Mouse (Mus musculus): ENCODE measurements around the gene Txlna.

The Txlna gene

DNA sequence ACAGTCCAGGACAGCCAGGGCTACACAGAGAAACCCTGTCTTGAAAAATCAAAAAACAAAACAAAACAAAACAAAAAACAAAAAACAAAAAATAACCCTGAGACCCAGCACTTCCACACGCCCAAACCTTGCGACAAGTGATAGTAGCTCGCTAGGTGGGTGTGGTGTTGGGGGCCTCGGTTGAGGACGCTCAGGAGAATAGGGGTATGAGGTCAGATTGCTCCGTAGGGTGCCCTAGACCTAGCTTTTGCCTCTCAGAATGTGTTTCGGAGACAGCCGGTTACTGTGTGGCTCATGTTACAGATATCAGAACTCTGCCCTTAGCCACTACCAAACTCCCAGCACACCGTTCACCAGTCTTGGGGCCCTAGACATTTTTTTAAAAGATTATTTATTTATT, 55.1 kb downstream of the Txlna start:
- DNase-seq: no peak

DNA sequence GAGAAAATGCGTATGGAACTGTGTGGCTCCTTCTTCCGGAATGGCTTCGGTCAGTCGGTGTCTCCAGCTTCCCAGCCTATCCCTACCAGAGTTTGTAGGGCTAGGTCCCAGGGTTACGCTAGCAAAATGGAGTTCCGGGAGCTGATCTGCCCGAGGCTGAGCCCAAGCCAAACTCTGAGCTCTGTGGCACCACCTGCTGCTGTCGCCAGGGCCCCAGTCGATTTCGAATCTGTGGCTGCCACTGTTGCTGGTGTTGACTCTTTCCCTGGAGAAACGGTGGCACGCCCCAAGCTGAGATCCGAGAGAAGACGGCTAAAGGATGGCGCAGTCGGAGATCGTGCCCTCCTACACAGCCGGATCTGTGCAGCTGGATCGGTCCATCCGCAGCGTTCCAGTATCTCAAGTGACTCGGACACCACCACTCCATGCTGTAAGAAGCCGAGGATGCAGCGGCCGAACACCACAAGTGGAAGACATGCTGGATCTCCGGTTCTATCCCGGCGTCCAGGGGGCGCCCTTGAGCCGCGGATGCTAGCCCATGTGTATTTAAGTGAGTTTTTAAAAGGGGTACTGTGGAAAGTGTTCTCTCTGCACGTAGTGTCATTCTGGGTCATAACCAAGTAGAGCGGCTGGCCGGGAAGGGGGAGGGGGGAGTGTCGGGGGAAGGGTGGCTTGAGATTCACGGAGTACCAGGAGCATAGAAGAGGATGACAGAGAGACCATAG, 55.8 kb downstream of the Txlna start:
- peak; percentile 79 for DNase-seq

DNA sequence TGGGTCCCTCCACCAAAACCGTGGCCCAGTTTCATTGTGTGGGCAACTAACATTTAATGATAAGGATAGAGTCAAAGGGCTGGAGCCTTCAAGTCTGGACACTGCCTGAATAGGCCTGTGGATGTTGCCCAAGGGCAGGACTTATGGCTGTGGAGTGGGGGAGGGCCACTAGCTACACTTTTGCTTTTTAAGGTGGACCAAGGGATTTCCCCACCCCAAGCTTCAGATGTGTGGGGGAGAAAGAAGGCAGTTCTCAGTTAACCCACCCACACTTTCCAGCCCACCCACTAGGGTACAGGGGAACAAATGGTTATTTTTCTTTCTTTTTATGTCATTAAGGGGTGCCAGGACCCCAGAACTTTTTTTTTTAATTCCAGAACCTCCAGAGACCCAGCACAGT, 56.5 kb downstream of the Txlna start:
- DNase-seq: no peak

DNA sequence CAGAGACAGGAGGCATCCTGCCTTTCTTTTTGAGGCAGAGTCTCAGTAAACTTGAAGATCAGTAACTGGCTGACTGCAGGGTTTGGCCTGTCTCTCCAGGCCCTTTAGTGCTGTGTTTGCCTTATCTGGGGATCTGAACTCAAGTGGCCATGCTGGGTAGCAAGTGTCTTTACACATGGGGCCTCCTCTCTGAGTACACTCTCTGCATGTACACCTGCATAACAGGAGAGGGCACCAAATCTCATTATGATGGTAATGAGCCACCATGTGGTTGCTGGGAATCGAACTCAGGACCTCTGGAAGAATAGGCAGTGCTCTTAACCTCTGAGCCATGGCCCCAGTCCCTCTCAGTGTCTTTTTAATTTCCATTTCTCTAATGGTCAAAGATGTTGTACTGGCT, 58.6 kb downstream of the Txlna start:
- no peak for DNase-seq

DNA sequence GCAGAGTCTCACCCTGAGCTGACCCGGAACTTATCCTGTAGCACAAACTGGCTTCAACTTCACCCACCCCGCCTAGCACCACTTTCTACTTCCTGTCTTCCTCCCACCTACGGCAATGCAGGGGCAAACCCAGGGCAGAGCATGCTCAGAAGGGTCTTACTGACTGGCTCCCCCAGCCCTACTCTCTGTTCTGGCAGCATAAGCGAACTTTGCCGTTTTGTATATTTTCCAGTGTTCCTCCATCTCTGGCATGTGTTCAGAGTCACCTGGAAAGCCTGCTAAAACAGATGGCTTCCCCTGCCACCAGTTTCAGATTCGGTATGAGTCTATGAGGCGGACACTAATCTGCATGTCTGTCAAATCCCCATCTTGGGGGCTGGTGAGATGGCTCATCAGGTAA, 60.5 kb downstream of the Txlna start:
- peak; percentile 73 for DNase-seq

DNA sequence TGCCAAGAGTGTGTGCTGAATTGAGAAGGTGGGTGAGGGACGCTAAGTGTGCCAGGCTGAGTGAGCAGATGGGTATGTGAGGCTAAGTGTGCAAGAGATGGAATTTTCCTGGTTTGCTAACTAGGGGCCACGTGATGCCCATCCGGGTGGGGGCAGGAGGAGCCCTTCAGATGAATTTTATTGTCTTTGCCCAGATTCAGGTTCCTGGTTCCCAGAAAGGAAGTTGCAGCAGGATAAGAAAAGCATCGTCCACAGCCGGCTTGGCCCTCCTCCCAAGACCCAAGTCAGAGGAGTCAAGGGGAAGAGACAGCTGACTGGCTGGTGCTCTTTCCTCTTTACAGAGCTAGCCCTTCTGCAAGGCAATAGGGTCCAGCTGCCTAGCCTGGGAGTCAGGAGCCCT, 62.4 kb downstream of the Txlna start, which contains the start of gene Fam167b:
Gene Fam167b (minus strand): TSS at position 84 of the 400 bp plus-strand sequence.
- no peak for DNase-seq

DNA sequence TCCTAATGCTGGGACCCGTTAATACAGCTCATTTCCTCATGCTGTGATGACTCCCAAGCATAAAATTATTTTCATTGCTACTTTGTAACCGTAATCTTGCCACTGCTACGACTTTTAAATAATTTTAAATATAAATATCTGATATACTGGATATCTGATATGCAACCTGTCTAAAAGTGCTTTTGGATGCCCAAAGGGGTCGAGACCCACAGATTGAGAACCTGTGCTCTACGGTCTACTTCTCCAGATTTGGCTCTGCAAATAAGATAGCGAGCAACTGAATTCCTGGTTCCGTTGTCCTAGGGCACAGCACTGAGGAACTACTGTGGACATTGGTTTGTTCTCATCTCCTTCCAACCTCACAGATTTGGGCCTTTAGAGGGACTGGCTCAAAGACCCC, 63.2 kb downstream of the Txlna start:
- no peak for DNase-seq

DNA sequence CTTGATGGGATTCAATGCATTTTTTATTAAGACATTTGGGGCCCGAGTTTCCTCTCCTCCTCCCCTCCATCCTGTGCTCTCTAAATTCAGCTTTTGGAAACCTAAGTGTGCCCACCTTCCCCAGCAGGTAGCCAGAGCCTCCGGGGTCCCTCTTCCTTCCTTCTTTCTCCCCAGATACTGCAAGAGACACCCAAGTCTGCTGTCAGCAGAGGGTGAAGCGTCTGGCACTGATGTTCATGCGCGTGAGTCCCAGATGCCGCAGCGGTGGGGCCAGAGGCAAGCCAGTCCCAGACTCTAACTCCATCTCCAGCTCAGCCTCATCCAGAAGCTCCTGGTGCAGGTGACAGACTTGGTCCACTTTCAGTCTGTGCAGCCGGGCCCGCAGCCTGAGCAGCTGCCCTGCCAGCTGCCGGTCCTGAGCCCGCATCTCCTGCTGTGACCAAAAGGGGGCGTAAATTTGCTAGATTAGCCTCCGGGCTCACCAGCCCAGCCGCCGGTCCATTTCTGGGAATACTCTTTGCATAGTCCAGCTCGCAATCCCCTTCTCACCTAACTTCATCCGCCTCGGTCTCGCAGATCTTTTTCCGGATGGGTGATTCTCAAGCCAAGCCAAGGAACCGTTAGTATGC, 63.9 kb downstream of the Txlna start:
- no peak for DNase-seq

All from cerebellum, adult 9-10 months (tissue).